Mouse (Mus musculus) fibroblast of lung, adult 2 months (primary cell): Measurements from ENCODE around the gene Ell.

Source experiments
- DNase-seq: peaks from one replicate; pipeline ENCODE4 v3.0.0-alpha.2; 2011; ENCODE audit warnings: low read depth

Ell gene

DNA sequence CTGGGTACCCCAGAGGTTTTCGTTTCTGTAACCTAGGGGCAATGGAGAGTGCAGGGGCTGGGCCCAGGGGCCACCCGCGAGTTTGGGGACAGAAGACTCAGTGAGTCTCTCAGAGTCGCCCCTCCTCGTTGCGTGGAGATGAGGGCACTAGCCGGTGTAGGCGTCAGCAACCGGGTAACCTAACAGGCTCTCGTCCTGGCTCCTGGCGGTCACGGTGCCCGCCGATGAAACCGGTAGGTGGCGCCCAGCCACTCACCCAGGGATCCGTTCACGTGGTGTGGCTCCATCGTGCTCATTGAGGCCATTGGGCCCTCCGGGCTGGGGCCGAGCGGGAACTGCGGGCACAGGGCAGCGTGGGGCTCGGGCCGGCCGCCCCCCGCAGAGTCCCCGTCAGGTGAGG, 59.0 kb downstream of the Ell start:
- DNase-seq = no peak

DNA sequence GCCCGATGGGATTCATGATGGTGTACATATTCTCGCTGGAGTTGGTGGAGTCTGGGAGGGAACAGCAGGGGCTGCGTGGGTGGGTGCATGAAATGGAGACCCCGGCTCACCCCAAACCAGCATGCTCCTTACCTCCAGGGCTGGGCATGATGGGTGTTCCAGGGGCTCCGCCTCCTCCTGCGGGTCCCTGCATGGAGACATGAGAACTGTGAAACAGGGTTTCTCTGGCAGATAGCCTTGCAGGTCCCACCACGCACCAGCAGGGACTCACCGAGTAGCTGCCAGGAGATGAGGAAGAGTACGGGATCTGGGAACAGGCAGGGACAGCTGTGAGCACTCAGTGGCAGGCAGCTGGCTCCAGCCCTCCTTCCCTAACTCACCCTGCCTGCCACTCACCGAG, 59.5 kb downstream of the Ell start:
- DNase-seq = no peak

DNA sequence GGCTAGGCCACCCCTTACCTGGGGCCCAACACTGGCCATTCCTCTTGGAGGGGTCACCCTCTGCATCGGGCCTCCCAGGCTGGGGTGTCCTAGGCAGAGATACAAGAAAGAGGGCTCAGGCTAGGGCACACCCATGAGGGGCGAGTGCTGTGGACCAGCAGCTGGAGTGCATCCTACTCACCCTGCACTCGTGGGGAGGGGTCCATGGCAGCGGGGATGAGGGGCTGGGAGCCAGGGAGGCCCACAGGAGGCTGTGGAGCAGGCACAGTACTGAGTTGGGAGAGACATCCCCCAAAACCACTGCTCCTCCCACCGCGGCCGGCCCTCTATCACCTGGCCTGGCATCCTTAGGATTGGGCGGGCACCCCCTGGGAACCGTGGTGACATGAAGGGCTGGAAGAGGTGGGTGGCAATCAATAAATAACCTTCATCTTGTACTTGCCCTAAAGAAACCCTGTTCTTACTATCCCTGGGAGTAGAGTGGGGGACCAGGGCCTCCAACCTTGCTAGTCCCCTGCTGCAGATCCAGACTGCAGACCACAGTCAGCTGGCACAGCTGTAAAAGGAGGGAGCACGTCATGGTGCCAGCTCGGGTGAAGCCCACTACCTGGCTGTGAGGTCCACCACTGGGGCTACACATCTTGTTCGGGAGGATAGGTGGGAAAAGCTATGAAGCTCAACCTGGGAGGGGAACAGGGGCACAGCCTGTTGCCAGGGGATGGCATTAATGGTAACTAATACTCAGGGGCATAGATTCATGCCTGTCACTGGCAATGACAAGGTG, 60.4 kb downstream of the Ell start:
- DNase-seq = no peak

GRCm38 (mm10) chr8:70600473-70601270, 61.4 kb downstream of the Ell start:
- DNase-seq = no peak

DNA sequence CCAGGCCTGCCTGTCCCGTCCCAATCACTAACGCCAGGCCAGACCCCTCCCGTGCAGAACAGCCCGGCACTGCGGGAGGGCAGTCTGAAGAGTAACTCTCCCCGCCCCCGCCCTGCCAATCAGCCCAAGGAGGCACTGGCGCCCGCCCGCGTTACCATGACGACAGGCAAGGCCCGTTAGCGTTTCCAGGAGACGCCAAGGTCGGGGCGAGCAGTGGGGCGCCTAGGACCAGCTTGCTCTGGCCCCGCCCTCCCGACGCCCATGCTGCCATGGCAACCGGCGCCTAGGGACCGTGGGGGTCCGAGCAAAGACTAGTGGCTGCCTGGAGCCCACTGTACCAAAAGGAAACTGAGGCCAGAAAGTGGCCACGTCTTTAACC, 62.0 kb downstream of the Ell start:
- DNase-seq = no peak

GRCm38 (mm10) chr8:70602139-70602811, 63.0 kb downstream of the Ell start:
- DNase-seq = no peak

- DNase-seq = no peak
These were observed 65.3 kb downstream of the Ell start for GRCm38 (mm10) chr8:70604558-70604957.

GRCm38 (mm10) chr8:70605871-70606779, 66.9 kb downstream of the Ell start:
- DNase-seq = no peak

GRCm38 (mm10) chr8:70606780-70607602, 67.7 kb downstream of the Ell start:
- no peak for DNase-seq

GRCm38 (mm10) chr8:70607603-70607897, 68.3 kb downstream of the Ell start:
- no peak for DNase-seq

DNA sequence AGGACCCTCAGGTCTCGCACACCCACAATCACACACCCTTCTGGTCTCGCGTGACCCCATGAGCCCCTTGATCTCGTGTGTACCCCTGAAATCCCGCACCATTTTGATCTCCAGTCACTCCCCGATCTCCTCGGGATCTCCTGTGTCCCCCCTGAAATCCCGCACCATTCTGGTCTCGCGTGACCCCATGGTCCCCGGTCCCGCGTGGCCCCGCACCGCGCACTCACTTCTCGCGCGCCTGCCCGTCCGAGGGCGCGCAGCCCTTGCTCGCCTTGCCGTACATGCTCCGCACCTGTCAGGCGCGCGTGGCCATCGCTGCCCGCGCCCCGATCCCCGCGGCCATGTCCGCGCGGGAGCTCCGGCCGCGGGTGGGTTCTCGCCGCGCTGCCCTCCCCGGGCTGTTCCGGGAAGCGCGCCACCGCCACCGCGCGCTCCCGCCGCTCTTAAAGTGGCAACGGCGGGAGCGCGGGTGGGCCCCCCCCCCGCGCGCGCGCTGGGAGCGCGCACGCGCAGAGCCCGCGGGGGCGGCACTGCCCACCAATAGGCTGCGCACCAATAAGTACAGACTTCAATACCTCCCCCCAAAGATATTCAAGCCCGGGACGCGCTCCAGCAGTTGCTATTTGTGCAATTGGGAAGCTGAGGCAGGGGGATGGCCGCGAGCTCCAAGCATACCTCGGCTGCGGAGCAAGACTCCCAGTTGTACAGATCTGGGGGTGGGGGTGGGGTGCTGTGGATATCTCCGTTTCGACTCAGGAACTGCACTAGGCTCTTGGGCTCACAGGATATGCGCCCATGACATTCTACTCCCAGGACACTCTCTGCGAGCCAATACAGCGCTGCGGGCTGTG, 68.9 kb downstream of the Ell start:
- DNase-seq = no peak

DNA sequence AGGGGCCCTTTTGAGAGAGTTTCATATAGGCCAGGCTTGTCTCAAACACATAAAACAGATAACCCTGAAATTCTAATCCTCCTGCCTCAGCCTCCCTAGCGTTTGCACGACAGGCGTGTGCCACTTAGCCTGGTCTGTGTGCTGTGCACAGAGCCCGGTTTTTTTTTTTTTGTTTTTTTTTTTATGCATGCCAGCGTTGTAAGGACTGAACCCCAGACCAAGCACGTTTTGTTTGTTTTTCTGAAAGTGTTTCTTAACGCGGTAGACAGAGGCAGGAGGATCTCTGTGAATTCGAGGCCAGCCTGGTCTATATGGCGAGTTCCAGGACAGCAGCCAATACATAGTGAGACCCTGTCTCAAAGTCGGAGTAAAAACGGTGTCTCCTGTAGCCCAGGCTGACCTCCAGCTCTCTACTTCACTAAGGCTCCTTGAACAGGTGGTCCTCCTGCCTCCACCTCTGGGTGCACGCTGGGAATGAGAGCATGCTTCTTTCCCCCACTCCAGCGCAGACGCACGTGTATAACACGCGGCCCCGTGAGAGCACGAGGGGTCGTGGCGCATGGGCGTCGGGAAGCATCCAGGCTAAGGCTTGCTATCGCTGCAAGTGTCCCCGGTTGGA, 69.6 kb downstream of the Ell start, which contains the start of gene Ssbp4:
Gene Ssbp4 (minus strand): TSS at position 124 of the 619 bp plus-strand sequence.
- no peak for DNase-seq

- peak; percentile 56 for DNase-seq
These were observed 70.2 kb downstream of the Ell start for GRCm38 (mm10) chr8:70609368-70609848.

GRCm38 (mm10) chr8:70609849-70610795, 70.9 kb downstream of the Ell start:
- DNase-seq = peak; percentile 87

DNA sequence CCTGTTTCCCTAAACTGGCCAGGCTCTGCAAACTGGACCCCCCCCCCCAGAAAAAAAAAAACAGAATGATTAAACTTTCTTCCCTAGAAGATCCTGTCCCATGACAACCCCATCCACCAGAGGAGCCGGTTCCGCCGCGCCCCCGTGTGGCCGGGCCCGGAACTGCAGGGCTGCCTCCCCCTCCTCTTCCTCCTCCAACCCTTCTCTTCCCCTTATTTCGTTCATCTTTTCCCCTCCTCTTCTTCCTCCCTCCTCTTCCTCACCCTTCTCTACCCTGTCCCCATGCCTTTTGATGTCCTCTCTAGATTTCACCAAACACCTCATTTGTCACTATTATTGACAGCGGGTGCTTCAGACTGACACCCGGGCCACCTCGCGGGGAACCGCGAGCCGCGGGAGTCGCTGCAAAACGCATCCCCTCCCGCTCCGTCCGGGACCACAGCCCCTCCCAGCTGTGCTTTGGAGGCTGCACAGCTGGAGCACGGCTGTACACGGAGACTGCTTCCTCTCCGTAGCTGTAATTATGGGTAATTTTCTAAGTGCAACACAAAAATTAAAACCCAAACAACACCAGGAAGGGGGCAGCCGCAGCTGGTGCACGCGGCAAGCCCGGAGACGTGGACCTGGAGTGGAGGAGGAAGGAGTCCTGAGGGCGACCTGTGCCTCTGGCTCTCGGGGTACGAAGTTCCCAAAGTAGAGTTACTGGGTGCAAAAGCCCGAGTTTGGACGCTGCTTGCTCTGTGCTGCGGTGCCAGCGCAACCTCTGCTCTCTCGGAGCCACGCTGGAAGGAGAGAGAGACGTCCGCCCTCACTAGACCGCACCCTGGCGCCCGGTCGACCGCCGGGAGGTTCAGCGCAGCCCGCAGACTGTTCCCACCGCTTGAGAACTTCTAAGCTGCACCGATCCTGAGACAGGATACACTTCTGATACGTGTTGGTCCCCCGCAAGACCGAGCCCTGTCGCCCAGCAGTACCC, 71.8 kb downstream of the Ell start:
- peak; percentile 47 for DNase-seq

- peak; percentile 44 for DNase-seq
These were observed 72.6 kb downstream of the Ell start for GRCm38 (mm10) chr8:70611849-70612248.

DNA sequence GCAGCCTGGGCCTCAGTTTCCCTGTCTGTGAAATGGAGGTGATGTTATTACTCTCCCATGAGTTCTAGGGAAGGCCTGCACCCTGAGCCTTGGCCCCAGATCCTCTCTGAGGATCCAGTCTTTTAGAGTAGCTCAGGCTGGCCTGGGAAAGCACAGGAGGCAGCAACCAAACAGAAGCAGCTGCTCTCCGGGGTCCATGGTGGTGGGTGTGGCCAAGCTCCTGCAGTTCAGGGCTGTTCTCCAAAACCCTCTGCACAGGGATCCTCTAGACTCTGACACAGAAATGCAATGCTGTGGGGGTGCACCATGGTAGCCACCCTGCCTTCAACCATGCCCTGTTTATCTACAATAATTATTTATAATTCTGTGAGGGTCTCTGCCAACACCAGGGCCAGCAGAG, 74.5 kb downstream of the Ell start:
- no peak for DNase-seq
